Mouse (Mus musculus) megakaryocyte progenitor cell, adult 5-6 weeks (primary cell): ENCODE measurements around the gene Msx3. TPM values are rescaled to one million over a fixed set of nuclear protein-coding genes. Genes with fewer than 3 reads are reported as not detected.

Experiments used
- ATAC-seq: replicated peaks from 2 replicates; pipeline ENCODE4 v1.8.0; 2016; ENCODE audit warnings: mild to moderate bottlenecking, moderate TSS enrichment, inconsistent platforms; ENCODE audit not compliant: poor library complexity
- total RNA-seq, 2 experiments: library from RNA; stranded (forward) in 1 of 2; stranded (reverse) in 1 of 2; fragments of 157-497, 149-512 nt in 1 of 2; fragments of 200-1000 nt in 1 of 2; gene quantifications; 2 replicates each; pipeline versions ENCODE4 v1.2.3 to v1.2.4; 2015 to 2017

Gene Msx3
- not detected in 2 replicates for total RNA-seq (2015)
- total RNA-seq (2017) = not detected in 2 replicates

GRCm38 (mm10) chr7:140048361-140049114 lies at the start of gene Msx3:
Gene Msx3 (minus strand): TSS chr7:140049089.
- no peak for ATAC-seq

DNA sequence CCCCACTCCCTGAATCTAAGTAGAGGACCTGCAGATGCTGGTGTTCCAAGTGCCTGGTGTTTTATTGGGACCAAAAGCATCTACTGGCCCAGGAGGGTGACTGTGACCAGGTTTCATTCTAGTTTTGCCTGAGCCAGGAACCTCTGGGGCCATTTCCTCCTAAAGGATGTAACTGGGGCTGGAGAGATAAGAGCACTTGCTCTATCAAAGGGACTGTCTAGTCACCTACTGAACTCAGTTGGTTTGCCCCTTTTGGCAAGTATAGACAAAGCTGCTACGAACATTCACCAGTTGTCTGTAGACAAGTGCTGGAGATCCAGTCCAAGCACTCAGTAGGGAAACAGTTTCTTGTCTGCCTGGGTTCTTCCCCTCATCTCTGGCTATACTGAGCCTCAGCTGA lies 49.6 kb upstream of the Msx3 start:
- no peak for ATAC-seq

DNA sequence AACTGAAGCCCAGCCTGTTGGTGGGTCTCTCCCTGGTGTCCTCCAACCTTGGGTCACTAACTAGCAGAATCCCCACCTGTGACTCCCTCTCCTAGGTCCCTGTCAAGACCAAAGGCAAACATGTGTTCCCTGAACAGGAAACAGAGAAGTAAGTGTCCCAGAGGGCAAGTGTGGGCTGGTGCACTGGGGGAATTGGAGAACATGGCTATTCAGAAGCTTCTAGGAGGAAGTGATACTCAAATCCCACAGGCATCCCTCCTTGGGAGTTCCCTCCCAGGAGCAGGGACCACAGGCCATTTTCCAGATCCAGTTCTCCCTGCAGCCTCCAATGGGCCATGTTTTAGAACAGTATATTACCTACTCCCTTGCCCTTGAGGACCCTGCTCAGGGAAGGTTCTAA lies 47.2 kb upstream of the Msx3 start:
- ATAC-seq = peak; percentile 40

GRCm38 (mm10) chr7:140095556-140095955 lies 46.7 kb upstream of the Msx3 start:
- ATAC-seq = no peak

- ATAC-seq = no peak
These were observed 46.1 kb upstream of the Msx3 start for GRCm38 (mm10) chr7:140094954-140095353.

DNA sequence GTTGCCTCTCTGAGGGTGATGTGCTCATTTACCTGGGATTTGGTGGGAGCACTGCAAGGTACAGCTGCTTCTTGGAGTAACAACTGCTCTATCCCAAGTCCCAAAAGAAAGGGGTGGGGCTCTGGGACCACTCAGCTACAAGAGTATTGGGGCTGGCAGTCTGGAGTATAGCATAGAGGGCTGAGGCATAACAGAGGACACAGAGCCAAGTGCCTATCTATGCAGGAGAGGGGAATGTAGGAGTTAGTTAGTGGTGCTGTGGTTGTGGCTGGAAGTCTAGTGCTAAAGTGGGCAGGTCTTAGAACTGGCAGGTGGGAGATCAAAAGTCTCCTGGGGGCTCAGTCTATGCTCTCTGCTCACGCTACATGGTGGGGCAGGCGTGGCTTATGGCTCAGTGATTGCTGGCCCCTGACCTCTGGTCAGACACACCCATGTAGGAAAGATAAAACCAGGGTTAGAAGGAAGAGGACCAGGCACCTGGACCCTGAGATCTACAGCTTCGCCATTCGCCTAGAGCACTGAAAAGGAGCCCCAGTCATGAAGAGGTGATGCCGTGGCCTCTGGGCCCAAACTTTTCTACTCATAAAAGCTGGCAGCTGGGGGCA lies 44.1 kb upstream of the Msx3 start, which contains the start of gene Prap1:
Prap1 (plus strand) TSS at position 472 of the 605 bp plus-strand sequence.
- ATAC-seq = no peak

- no peak for ATAC-seq
These were observed 41.7 kb upstream of the Msx3 start for GRCm38 (mm10) chr7:140090601-140091000.

- peak; percentile 70 for ATAC-seq
These were observed 33.4 kb upstream of the Msx3 start, which contains the start of gene Caly for GRCm38 (mm10) chr7:140082242-140082678. Gene Caly (minus strand): TSS chr7:140082548.

- no peak for ATAC-seq
These were observed 32.7 kb upstream of the Msx3 start for GRCm38 (mm10) chr7:140081408-140082241.

DNA sequence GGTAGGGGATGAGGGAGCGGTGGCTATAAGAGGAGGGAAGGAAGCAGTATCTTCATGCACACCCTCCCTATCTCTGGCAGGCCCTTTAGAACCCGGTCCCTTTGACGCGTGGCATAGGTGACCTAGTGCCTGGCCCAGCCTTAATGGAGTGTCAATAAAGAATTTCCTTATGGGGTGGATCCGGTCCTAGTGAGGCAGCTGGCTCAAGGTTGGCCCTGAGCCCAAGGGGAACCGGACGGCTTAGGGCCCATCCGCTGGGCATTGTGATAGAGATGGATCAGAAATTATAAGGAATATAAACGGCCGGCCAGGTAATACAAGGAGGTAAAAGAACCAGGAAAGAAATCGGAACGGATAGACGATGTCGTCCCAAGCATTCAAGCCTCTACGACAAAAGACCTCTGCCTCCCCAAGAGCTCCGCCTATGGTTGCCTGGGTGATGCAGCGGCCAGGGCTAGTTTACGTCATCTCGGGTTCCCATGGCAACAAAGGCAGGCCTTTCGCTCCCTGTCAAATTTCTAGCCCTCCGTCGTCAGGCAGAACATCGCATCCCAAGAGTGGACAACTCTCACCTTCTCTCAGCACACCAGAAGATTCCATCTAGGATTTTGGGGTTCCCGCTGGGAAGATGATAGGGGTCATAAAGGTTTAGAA lies 31.7 kb upstream of the Msx3 start:
- ATAC-seq = peak; percentile 48

DNA sequence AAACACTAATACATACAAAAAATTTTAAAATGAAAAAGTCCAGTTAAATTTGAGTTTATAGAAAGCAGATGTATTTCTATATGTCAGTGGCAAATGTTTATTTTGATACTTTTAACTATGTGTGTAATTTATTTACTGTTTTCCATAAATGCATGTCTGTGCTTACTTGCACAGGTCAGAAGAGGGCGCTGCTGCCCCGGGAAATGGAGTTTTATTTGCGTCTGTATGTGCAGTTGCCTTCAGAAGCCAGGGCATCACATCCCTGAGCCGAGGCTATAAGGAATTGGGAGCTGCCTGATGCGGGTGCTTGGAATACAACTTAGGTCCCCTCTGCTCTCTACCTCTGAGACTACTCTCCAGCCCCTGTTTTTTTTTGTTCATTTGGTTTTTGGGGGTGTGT lies 29.8 kb upstream of the Msx3 start:
- peak; percentile 67 for ATAC-seq

DNA sequence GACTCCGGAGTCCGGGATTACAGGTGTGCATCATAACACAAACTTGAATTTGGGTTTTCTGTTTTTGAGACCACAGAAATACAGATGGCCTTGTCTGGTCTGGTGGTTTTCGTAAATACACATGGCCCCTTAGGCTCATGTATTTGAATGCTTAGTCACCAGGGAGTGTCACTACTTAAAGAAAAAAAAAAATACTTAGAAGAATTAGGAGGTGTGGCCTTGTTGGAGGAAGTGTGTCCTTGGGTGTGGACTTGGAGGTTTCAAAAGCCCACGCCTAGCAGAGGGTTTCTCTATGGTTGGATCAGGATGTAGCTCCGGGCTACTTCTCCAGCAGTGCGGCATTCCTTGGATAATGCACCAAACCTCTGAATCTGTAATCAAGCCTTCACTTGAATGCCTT lies 28.8 kb upstream of the Msx3 start:
- ATAC-seq = peak; percentile 21; the same call in 1 of the 2 replicates

- ATAC-seq = peak; percentile 14; the same call in 1 of the 2 replicates
These were observed 21.3 kb upstream of the Msx3 start for GRCm38 (mm10) chr7:140070042-140070711.

GRCm38 (mm10) chr7:140067397-140067796 lies 18.5 kb upstream of the Msx3 start:
- ATAC-seq = no peak

DNA sequence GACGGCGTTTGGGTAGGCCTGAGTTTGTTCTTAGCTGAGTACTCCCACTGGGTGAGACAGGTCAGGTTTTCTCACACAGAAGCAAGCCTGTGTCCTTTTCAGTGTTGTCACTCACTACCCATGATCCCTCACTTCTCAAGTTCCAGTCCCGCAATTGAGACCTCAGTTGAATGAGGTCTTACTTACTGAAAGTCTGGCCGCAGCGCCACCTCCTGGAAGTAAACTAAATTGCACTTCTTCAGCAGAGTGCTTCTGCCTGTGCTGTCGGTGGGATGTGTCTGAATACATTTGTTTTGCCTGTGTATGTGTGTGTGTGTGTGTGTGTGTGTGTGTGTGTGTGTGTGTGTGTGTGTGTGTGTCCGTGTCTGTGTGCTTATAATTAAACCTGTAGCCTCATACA lies 14.2 kb upstream of the Msx3 start:
- ATAC-seq = peak; percentile 82

- ATAC-seq = peak; percentile 53
These were observed 13.4 kb upstream of the Msx3 start for GRCm38 (mm10) chr7:140062307-140062706.

- ATAC-seq = no peak
These were observed 12.9 kb upstream of the Msx3 start for GRCm38 (mm10) chr7:140061832-140062130.

- ATAC-seq = peak; percentile 29; the same call in 1 of the 2 replicates
These were observed 12.3 kb upstream of the Msx3 start for GRCm38 (mm10) chr7:140060936-140061831.

DNA sequence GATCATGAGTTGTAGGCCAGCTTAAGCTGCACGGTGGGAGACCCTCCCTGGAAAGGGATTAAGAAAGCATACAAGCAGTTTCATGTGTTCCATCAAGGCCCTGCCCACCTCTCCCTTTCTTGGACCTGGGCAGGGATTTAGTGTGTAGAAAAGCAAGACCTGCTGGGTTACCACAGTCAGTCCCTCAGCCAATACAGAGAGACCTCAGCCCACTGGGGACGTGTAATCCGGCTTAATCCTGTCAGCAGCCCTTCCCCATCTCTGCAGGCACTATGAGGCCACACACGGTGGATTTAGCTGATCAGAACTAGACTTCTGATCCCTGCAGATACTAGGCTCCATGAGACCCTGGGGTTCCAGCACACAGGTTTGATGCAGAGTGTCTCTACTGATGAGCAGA lies 10.7 kb upstream of the Msx3 start:
- no peak for ATAC-seq
